Mouse (Mus musculus) forebrain, embryonic 12.5 days (tissue): ENCODE measurements around the gene Peli1. TPM values are rescaled to one million over a fixed set of nuclear protein-coding genes. Genes with fewer than 3 reads are reported as not detected.
"Not testable (repeated sequence)": the region's sequence is repeated elsewhere in the genome, so short reads cannot be mapped to it uniquely, and the experiment has no call there.

Experiments
- ATAC-seq: fragments of 200-750 bp; cut with Nextera tagmentation; 2 replicates; pipeline ENCODE4 v1.8.0; 2017; ENCODE audit warnings: moderate TSS enrichment; ENCODE audit not compliant: low FRiP score
- H3K27ac ChIP-seq: fragments of 300-500 bp; sonication (generic); 2 replicates; pipeline ENCODE4 v1.5.1; 2016; ENCODE audit warnings: mild to moderate bottlenecking
- H3K27me3 ChIP-seq: fragments of 300-500 bp; sonication (generic); 2 replicates; pipeline ENCODE4 v1.6.1; 2016; ENCODE audit warnings: mild to moderate bottlenecking
- H3K36me3 ChIP-seq: fragments of 300-500 bp; sonication (generic); replicated peaks from 2 replicates; pipeline ENCODE4 v1.6.1; 2016; ENCODE audit warnings: mild to moderate bottlenecking
- H3K4me1 ChIP-seq: fragments of 300-500 bp; sonication (generic); 2 replicates; pipeline ENCODE4 v1.6.1; 2016
- H3K4me2 ChIP-seq: fragments of 300-500 bp; sonication (generic); 2 replicates; pipeline ENCODE4 v1.6.1; 2016; ENCODE audit warnings: mild to moderate bottlenecking, moderate library complexity
- H3K4me3 ChIP-seq: fragments of 300-500 bp; sonication (generic); replicated peaks from 2 replicates; pipeline ENCODE4 v1.5.1; 2016; ENCODE audit warnings: mild to moderate bottlenecking
- H3K9ac ChIP-seq: fragments of 300-500 bp; sonication (generic); 2 replicates; pipeline ENCODE4 v1.6.1; 2016; ENCODE audit warnings: mild to moderate bottlenecking
- H3K9me3 ChIP-seq: fragments of 300-500 bp; sonication (generic); 2 replicates; pipeline ENCODE4 v1.6.1; 2016
- WGBS: fragments of 180-500 bp; shearing (Covaris S2); methylation state at CpG from one replicate; pipeline ENCODE4 v1.1.7; 2016; 5-methylcytosine and 5-hydroxymethylcytosine counted together
- polyA plus RNA-seq: library from polyadenylated mRNA; unstranded; fragments of >200 nt; fragmentation: Nextera tagmentation; extraction: Ambion mirVana; gene quantifications from 2 replicates; pipeline ENCODE4 v1.2.1, GENCODE M21; 2016

The Peli1 gene
- polyA plus RNA-seq, 1 experiment from 2014 or later, result 103 TPM

DNA sequence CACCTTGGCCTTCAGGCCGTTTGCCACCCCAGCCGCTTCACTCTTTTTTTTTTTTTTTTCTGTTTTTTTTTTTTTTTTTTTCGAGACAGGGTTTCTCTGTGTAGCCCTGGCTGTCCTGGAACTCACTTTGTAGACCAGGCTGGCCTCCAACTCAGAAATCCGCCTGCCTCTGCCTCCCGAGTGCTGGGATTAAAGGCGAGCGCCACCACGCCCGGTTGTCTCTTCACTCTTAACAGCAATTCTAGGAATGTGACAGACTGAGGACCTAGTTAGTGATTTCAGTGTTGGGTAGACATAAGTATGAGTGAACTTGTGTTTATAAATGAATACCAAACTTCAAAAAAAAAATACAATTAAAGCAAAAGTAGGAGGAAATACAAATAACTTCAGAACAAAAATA is 88.8 kb downstream of the Peli1 start:
- ATAC-seq, H3K36me3 ChIP-seq, H3K9me3 ChIP-seq, H3K4me1 ChIP-seq, H3K4me3 ChIP-seq, H3K4me2 ChIP-seq, H3K27ac ChIP-seq, H3K27me3 ChIP-seq, H3K9ac ChIP-seq: not testable (repeated sequence)
- 91% methylated on average over 9 of the region's 9 CpGs for WGBS

DNA sequence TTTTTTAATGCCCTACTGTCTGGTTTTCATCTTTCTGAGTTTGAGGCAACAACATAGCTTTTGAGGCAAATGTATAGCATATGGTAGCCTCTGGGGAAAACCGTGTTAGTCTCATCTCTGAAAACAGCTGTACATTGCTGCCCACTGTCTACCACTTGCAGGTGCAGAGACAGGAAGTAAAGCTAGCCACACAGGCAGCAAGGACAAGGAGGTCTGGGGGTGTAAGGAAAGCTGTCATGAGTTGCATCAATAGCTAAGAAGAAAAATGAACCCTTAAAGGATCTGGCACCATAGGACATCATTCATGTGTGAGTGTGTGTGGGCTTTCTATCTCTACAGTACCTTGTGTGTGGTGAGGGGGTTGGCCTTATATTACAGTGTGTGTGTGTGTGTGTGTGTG is 89.6 kb downstream of the Peli1 start:
- no peak for ATAC-seq
- 65% methylated on average over 1 of the region's 1 CpGs for WGBS
- Histone ChIP-seq H3K4me1 (no peaks in the 10 kb centered on the region), H3K27me3 (no peaks in the 10 kb centered on the region), H3K9me3 (no peaks in the 10 kb centered on the region), H3K36me3 (no peaks in the 10 kb centered on the region), H3K4me2 (no peak overlapping the region), H3K9ac (no peak overlapping the region), H3K4me3 (no peak overlapping the region), H3K27ac (no peak overlapping the region)

DNA sequence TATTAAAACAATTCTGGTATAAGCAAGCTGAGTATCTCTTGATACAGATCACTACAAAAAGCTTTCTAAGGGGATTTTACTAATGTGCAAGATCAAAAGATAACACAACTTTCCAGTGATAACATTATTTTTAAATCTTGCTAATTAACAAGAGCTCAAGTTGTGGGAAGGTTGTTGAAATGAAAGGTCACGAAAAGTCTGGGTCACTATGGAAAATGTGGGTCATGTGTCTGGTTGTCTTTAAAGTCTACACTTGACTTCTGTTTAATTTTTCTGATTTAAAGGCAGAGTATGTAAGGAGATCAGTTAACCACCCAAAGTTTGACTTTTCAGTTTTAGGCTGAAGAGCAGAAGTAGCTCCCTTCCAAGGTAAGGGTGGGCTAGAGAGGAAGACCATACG is 90.5 kb downstream of the Peli1 start:
- WGBS, result 89% methylated on average over 2 of the region's 2 CpGs
- Histone ChIP-seq H3K9ac (no peak overlapping the region), H3K4me1 (no peaks in the 10 kb centered on the region), H3K4me2 (no peak overlapping the region), H3K36me3 (no peaks in the 10 kb centered on the region), H3K4me3 (no peak overlapping the region), H3K27me3 (no peaks in the 10 kb centered on the region), H3K9me3 (no peaks in the 10 kb centered on the region), H3K27ac (no peak overlapping the region)
- ATAC-seq, result no peak

DNA sequence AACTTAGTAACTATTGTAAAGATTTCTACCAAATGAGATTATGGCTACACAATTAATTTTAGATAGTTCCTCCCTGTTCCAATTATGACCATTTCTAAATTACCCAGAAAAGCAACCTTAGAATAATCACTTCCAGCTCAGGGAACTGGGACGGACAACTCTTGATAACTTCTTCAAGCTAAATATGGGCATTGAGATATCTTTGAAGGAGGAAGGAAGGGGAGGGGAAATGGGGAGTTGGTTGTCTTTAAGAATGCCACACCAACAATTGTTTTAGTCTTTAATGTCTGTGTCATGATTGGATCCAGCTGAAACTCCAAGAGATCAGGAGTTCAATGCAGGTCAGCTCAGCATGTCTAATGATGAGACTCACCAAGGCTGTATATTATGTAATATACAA is 91.6 kb downstream of the Peli1 start:
- H3K27me3 ChIP-seq, result no peaks in the 10 kb centered on the region
- H3K36me3 ChIP-seq, result no peaks in the 10 kb centered on the region
- H3K4me2 ChIP-seq, result no peak overlapping the region
- ATAC-seq, result no peak
- H3K27ac ChIP-seq, result no peak overlapping the region
- H3K9me3 ChIP-seq, result no peaks in the 10 kb centered on the region
- WGBS, result 65% methylated on average over 1 of the region's 1 CpGs
- no peak overlapping the region for H3K9ac ChIP-seq
- H3K4me3 ChIP-seq, result no peak overlapping the region
- no peaks in the 10 kb centered on the region for H3K4me1 ChIP-seq

DNA sequence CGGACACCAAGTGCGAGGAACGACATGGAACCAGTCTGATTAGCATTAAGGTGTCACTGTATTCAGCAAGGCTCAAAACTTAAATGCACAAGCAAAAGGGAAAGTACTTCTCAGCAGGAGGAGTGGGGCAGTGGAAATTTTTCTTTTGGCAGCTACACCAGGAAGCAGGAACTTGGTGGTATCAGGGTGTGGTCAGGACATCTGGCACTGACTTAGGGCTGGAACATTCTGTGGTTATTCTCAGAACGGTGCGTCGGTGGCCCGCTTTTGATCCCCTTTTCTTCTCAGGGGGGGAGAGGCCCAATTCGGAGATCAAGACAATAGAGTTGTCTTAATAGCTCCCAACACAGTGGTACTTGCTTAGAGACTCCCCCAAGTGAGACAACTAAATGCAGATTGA is 100.7 kb downstream of the Peli1 start:
- not testable (repeated sequence) for H3K4me3 ChIP-seq, H3K36me3 ChIP-seq, ATAC-seq, H3K9me3 ChIP-seq, H3K27me3 ChIP-seq, H3K27ac ChIP-seq, H3K9ac ChIP-seq, H3K4me2 ChIP-seq, H3K4me1 ChIP-seq
- WGBS, result 88% methylated on average over 8 of the region's 8 CpGs

DNA sequence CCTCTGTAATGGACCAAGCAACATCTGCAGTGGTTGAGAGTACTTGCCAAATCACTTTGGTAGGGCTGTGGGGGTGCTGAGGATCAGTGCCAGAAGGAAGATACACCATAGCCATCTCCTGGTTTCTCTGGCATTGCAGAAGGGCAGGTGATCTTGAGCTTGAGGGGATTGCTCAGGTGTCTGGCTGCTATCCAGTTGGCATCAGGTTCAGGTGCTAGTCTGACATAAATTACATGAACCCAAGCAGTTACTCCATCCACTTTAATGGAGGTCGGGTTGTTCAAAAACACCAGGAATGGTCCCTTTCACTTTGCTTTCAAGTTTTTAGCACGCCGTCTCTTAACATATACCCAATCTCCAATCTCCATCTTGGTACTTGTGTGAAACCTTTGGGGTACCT is 103.8 kb downstream of the Peli1 start:
- Histone ChIP-seq H3K4me3 (no peak overlapping the region), H3K27me3 (no peaks in the 10 kb centered on the region), H3K4me2 (no peak overlapping the region), H3K27ac (no peak overlapping the region), H3K9ac (no peak overlapping the region), H3K36me3 (no peaks in the 10 kb centered on the region), H3K4me1 (no peaks in the 10 kb centered on the region), H3K9me3 (no peaks in the 10 kb centered on the region)
- ATAC-seq, result no peak
- WGBS, result 94% methylated on average over 3 of the region's 3 CpGs

Other genes starting within 250 kb of the Peli1 start
- gene Vps54, start 148.0 kb downstream of the Peli1 start, polyA plus RNA-seq, result 14.3 and 15.3 TPM in 2 replicates